Mouse (Mus musculus): Measurements from ENCODE around the gene Myl6. TPM values are rescaled to one million over a fixed set of nuclear protein-coding genes. Genes with fewer than 3 reads are reported as not detected.

The Myl6 gene
- polyA plus RNA-seq, 1 experiment from 2014 or later, result 999 TPM

- no peaks in the 10 kb centered on the region for H3K9me3 ChIP-seq (replicated peaks)
- no peak for ATAC-seq (ENCODE audit: low FRiP score)
- H3K36me3 ChIP-seq, result peaks cover 17% of the 10 kb centered on the region
- no peak overlapping the region for H3K4me3 ChIP-seq (replicated peaks)
- 92% methylated on average over 4 of the region's 4 CpGs for WGBS
- H3K4me1 ChIP-seq, result no peaks in the 10 kb centered on the region
- H3K27me3 ChIP-seq (replicated peaks), result no peaks in the 10 kb centered on the region
- H3K9ac ChIP-seq (replicated peaks), result no peak overlapping the region
- H3K27ac ChIP-seq (replicated peaks), result no peak overlapping the region
- H3K4me2 ChIP-seq, result no peak overlapping the region
Observed at GRCm38 (mm10) chr10:128445407-128445806, 48.5 kb downstream of the Myl6 start.

GRCm38 (mm10) chr10:128444354-128444753 is 49.6 kb downstream of the Myl6 start:
- Histone ChIP-seq H3K27ac (replicated peaks) (no peak overlapping the region), H3K27me3 (replicated peaks) (no peaks in the 10 kb centered on the region), H3K9me3 (replicated peaks) (no peaks in the 10 kb centered on the region), H3K36me3 (peaks cover 28% of the 10 kb centered on the region), H3K4me2 (no peak overlapping the region), H3K4me1 (no peaks in the 10 kb centered on the region), H3K9ac (replicated peaks) (no peak overlapping the region), H3K4me3 (replicated peaks) (no peak overlapping the region)
- ATAC-seq (ENCODE audit: low FRiP score), result no peak
- WGBS, result 78% methylated on average over 6 of the region's 6 CpGs

DNA sequence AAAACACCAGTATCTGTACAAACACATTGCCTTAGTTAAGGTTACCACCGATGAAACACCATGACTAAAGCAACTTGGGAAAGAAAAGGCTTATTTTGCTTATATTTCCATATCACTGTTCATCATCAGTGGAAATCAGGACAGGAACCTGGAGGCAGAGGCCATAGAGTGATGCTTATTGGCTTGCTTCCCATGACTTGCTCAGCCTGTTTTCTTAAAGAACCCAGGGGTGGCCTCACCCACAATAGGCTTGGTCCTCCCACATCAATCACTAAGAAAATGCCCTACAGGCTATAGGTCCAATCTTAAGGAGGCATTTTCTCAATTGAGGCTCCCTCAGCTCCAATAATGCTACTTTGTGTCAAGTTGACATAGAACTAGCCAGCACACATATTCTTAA is 51.2 kb downstream of the Myl6 start:
- Histone ChIP-seq H3K36me3 (peaks cover 43% of the 10 kb centered on the region), H3K4me2 (no peak overlapping the region), H3K9ac (replicated peaks) (no peak overlapping the region), H3K4me3 (replicated peaks) (no peak overlapping the region), H3K9me3 (replicated peaks) (no peaks in the 10 kb centered on the region), H3K4me1 (no peaks in the 10 kb centered on the region), H3K27me3 (replicated peaks) (no peaks in the 10 kb centered on the region), H3K27ac (replicated peaks) (no peak overlapping the region)
- no peak for ATAC-seq (ENCODE audit: low FRiP score)
- WGBS, result 91% methylated on average over 1 of the region's 1 CpGs

DNA sequence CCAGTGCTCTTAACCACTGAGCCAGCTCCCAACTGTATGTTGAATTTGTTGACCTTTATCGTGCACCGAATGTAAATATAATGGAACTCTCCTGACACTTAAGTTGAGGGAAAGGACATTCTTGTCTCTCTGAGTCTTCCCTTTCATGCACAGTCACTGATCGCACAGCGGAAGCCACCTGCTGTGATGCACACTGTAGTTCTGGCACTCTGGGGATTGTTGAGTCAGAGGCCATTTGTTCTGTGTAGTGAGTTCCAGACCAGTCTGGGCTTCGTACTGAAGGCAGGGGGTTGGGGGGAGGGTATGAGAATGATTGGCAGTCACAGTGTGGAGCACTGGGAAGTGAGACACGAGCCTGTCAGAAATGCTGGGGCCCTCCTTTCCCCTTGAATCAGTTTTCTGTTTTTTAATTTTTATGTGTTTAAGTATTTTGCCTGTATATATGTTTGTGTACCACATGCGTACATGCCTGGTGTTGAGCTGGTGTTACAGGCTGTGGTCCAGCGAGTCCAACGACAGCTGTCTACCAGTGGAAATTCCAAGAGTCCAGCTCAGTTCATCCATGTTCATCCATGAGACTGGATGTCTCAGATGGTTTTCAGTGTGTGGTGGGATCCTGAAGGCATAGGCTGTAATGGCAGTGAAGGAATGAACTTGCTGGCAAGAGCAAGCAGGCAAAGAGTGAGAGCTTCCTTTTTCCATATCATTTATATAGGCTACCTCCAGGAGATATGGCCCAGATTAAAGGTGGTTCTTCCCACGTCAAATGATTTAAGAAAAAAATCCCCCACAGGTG is 52.4 kb downstream of the Myl6 start:
- Histone ChIP-seq H3K27me3 (replicated peaks) (no peaks in the 10 kb centered on the region), H3K4me1 (no peaks in the 10 kb centered on the region), H3K9ac (replicated peaks) (no peak overlapping the region), H3K4me2 (no peak overlapping the region), H3K36me3 (peaks cover 53% of the 10 kb centered on the region), H3K9me3 (replicated peaks) (no peaks in the 10 kb centered on the region), H3K4me3 (replicated peaks) (no peak overlapping the region), H3K27ac (replicated peaks) (no peak overlapping the region)
- no peak for ATAC-seq (ENCODE audit: low FRiP score)
- 82% methylated on average over 10 of the region's 10 CpGs for WGBS

Small RNAs within 50 kb of the gene (microRNA-seq; reads per million reads assigned to microRNA genes)
- gene Mir6916, result not detected
- gene Mir8105, result not detected

Other genes starting within 250 kb of the Myl6 start
- not detected in 2 replicates for gene Apon, start 240.0 kb downstream of the Myl6 start, polyA plus RNA-seq (2015; fragmentation: Nextera tagmentation; extraction: Ambion mirVana)
- gene Apof, start 225.5 kb downstream of the Myl6 start, polyA plus RNA-seq (2015; fragmentation: Nextera tagmentation; extraction: Ambion mirVana), result 0.19 TPM in 1 of 2 replicates, not detected in the other
- gene Stat2, start 223.6 kb downstream of the Myl6 start, polyA plus RNA-seq (2015; fragmentation: Nextera tagmentation; extraction: Ambion mirVana), result 18.9 and 24.5 TPM in 2 replicates
- 0.32 and 0.37 TPM in 2 replicates for gene Il23a, start 195.4 kb downstream of the Myl6 start, polyA plus RNA-seq (2015; fragmentation: Nextera tagmentation; extraction: Ambion mirVana)
- 17.4 and 20.7 TPM in 2 replicates for gene Pan2, start 190.8 kb downstream of the Myl6 start, polyA plus RNA-seq (2015; fragmentation: Nextera tagmentation; extraction: Ambion mirVana)
- 201 and 221 TPM in 2 replicates for gene Cnpy2, start 171.7 kb downstream of the Myl6 start, polyA plus RNA-seq (2015; fragmentation: Nextera tagmentation; extraction: Ambion mirVana)
- gene Cs, start 156.4 kb downstream of the Myl6 start, polyA plus RNA-seq (2015; fragmentation: Nextera tagmentation; extraction: Ambion mirVana), result 268 and 273 TPM in 2 replicates
- gene Coq10a, start 125.1 kb downstream of the Myl6 start, polyA plus RNA-seq (2015; fragmentation: Nextera tagmentation; extraction: Ambion mirVana), result 34.6 and 40.8 TPM in 2 replicates
- 11.2 and 13.1 TPM in 2 replicates for gene Ankrd52, start 117.0 kb downstream of the Myl6 start, polyA plus RNA-seq (2015; fragmentation: Nextera tagmentation; extraction: Ambion mirVana)
- gene Slc39a5, start 92.9 kb downstream of the Myl6 start, polyA plus RNA-seq (2015; fragmentation: Nextera tagmentation; extraction: Ambion mirVana), result 0.68 and 4.4 TPM in 2 replicates
- gene Nabp2, start 82.7 kb downstream of the Myl6 start, polyA plus RNA-seq (2015; fragmentation: Nextera tagmentation; extraction: Ambion mirVana), result 128 and 133 TPM in 2 replicates
- 78.3 and 80.5 TPM in 2 replicates for gene Rnf41, start 82.5 kb downstream of the Myl6 start, polyA plus RNA-seq (2015; fragmentation: Nextera tagmentation; extraction: Ambion mirVana)
- 138 and 149 TPM in 2 replicates for gene Smarcc2, start 34.9 kb downstream of the Myl6 start, polyA plus RNA-seq (2015; fragmentation: Nextera tagmentation; extraction: Ambion mirVana)
- 7.0 and 7.7 TPM in 2 replicates for gene Myl6b, start 4.5 kb upstream of the Myl6 start, polyA plus RNA-seq (2015; fragmentation: Nextera tagmentation; extraction: Ambion mirVana)
- 20.7 and 30.0 TPM in 2 replicates for gene Esyt1, start 31.7 kb upstream of the Myl6 start, polyA plus RNA-seq (2015; fragmentation: Nextera tagmentation; extraction: Ambion mirVana)
- 16.0 and 16.2 TPM in 2 replicates for gene Zc3h10, start 53.6 kb upstream of the Myl6 start, polyA plus RNA-seq (2015; fragmentation: Nextera tagmentation; extraction: Ambion mirVana)
- 2,372 and 2,481 TPM in 2 replicates for gene Rpl41, start 55.2 kb upstream of the Myl6 start, polyA plus RNA-seq (2015; fragmentation: Nextera tagmentation; extraction: Ambion mirVana)
- gene Pa2g4, start 71.8 kb upstream of the Myl6 start, polyA plus RNA-seq (2015; fragmentation: Nextera tagmentation; extraction: Ambion mirVana), result 121 and 157 TPM in 2 replicates
- 3.1 and 6.6 TPM in 2 replicates for gene Erbb3, start 95.5 kb upstream of the Myl6 start, polyA plus RNA-seq (2015; fragmentation: Nextera tagmentation; extraction: Ambion mirVana)
- gene Rps26, start 132.6 kb upstream of the Myl6 start, polyA plus RNA-seq (2015; fragmentation: Nextera tagmentation; extraction: Ambion mirVana), result 381 and 453 TPM in 2 replicates
- gene Ikzf4, start 151.8 kb upstream of the Myl6 start, polyA plus RNA-seq (2015; fragmentation: Nextera tagmentation; extraction: Ambion mirVana), result 15.2 and 17.0 TPM in 2 replicates
- gene Suox, start 179.9 kb upstream of the Myl6 start, polyA plus RNA-seq (2015; fragmentation: Nextera tagmentation; extraction: Ambion mirVana), result 15.7 and 17.0 TPM in 2 replicates
- 103 and 108 TPM in 2 replicates for gene Rab5b, start 202.1 kb upstream of the Myl6 start, polyA plus RNA-seq (2015; fragmentation: Nextera tagmentation; extraction: Ambion mirVana)
- 0.49 and 1.1 TPM in 2 replicates for gene Pmel, start 210.1 kb upstream of the Myl6 start, polyA plus RNA-seq (2015; fragmentation: Nextera tagmentation; extraction: Ambion mirVana)
- 16.1 and 33.7 TPM in 2 replicates for gene Cdk2, start 210.9 kb upstream of the Myl6 start, polyA plus RNA-seq (2015; fragmentation: Nextera tagmentation; extraction: Ambion mirVana)

Data from neural tube, embryonic 15.5 days (tissue).